Mouse (Mus musculus) spleen, adult 2 months (tissue): Measurements from ENCODE around the gene Abcg5.

Experiments
- CTCF ChIP-seq: fragments of 200-500 bp; IDR thresholded peaks from 2 replicates; pipeline ENCODE4 v1.5.1; 2011; ENCODE audit warnings: mild to moderate bottlenecking, inconsistent platforms; ENCODE audit not compliant: insufficient read depth, insufficient read length, insufficient replicate concordance; ENCODE audit errors: extremely low read depth
- POLR2A ChIP-seq: fragments of 200-500 bp; IDR thresholded peaks from 2 replicates; pipeline ENCODE4 v1.6.1; 2011; ENCODE audit warnings: low read depth, low read length, inconsistent platforms

GRCm38 (mm10) chr17:84684284-84684683, 1.5 kb upstream of the Abcg5 start:
- TF ChIP-seq CTCF (no peak), POLR2A (no peak)
